Mouse (Mus musculus) v-Abl transformed pro-B cells (cell line): ENCODE data around the gene Pa2g4.
"Not testable (repeated sequence)": the region's sequence is repeated elsewhere in the genome, so short reads cannot be mapped to it uniquely, and the experiment has no call there.

Experiments
- in situ Hi-C, 2 experiments: fragments of 400-800 bp; cut with MboI; formaldehyde crosslinking; loops; one replicate each; pipeline ENCODE4 v1.15.1; 2025; ENCODE audit not compliant: unreplicated experiment in 2 of 2

Gene Pa2g4

DNA sequence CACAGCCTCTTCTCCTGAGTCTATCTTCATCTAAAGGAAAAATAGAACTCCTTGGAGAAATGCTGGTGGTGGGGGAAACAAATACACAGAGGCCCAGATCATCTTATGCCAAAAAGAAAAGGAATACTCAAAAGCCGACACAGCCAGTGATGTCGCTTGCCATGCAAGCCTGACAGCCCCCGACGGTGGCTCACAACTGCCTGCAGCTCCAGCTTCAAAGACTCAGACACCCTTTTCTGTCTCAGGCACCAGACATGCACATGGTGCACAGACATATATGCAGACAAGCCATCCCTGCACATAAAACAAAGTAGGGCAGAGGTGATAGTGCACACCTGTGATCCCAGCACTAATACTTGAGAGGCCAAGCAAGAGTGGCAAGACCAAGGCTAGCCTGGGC, 13.9 kb upstream of the Pa2g4 start:
- in situ Hi-C loops: no loop called here

DNA sequence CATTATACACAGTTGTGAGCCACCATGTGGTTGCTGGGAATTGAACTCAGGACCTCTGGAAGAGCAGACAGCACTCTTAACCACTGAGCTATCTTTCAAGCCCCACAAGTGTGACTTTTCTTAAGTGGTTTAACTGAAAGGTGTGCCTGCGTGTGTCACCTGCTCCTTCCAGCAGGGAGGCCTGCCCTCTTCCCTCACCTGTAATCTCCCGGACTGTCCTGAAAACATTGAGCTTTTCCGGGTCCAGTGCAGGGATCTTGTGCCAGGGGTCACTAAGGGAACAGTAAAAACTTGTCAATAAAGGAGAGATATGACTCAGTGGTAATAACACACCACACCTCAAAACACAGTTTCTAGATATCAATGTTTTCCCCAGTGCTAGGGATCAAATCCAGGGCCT, 13.5 kb upstream of the Pa2g4 start:
- in situ Hi-C loops: no loop called here

DNA sequence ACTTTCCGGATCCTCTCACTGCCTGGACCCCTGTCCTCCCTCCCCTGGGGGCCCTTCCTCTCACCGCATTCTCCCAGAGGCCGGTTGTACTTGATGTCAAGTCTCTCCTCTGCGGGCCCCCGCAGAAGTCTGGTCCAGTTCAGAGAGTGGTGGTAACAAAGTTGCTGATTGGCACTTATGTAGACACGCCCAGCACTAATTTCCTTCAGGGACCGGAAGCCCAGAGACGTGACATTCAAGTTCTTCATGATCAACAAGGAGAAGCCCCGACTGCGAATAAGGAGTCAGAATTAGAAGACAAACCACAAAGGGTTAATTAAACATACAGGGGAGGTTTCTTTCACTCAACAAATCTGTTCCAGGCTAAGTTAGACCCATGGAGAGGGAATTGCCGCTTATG, 12.5 kb upstream of the Pa2g4 start:
- in situ Hi-C loops: no loop called here

DNA sequence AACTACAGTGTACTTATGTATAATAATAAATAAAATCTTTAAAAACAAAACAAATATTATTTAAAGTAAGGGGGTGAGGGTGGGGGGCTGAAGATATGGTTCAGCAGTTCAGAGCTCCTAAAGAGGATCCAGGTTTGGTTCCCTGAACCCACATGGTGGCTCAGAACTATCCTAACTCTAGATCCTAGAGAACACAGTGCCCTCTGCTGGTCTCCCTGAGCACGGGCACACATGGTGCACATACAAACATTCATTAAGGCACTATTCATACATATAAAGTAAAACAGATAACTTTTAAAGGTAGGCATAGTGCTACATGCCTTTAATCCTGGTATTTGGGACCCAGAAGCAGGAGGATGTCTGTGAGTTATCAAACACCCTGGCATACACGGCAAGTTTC, 9.3 kb upstream of the Pa2g4 start:
- in situ Hi-C loops: no loop called here

DNA sequence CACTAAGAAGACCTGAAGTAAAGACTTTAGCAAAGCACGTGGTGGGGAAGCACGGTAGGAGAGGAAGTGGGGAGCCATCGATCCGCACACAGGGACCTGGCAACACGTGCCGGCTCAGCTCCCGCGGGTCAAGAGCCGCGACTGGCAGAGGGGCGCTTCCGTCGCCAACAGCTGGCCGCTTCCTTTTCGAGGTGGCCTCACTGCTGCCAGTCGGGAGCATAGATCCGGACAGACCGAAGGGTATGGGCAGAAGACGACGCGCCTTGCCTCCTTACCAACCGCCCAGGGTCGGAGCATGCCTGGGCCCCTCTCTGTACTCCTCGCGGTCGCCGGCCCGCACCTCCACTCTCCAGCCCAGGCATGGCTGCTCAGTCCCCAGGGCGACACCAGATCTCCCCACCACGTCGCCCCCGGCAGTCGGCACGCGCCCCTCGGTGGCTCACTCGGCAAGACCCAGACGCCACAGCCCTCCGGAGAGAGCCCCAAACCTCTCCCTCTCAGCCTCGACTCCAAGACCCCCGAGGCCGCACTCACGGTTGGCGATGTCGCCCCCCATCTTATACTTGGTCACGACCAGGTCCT, 490 bp downstream of the Pa2g4 start:
- in situ Hi-C loops: no loop called here

DNA sequence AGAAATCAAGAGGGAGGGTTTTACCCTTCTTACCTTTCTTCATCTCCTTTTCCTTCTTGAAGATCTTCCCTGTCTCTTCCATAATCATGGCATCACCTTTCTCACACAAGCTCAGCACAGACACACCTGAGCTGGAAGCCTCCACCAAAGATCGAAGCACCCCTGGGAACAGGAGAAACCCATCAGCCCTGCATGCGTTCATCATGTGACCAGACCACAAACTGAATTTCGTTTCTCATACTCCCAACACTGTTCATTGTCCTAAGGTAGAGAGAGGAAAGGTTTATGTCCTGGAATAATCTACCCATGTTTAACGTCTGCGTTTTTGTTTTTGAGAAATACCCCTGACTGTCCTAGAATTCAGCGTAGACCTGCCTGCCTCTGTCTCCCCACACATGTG, 2.2 kb downstream of the Pa2g4 start:
- in situ Hi-C loops: loop anchor here (5.0 kb wide), 2 partner anchors 39 to 44 kb away; no protein-coding TSS in a partner anchor

DNA sequence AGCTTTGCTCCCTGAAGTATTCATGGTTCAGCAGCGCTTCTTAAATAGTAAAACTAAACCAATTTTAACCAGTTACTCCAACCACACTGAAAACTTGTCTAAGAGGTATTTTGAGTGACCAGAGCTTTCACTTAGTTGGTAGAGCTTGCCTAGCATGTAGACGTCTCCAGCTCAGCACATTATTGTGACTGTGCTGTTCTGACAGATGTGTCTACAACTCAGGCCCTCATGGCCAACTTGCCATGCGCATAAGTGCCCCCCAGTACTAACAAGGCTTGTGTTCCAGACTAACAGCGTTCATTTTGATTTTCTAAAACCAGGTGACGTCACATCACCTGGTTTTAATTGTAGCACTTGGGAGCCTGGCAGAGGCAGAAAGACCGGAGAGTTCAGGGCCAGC, 8.8 kb downstream of the Pa2g4 start:
- in situ Hi-C loops: no loop called here

DNA sequence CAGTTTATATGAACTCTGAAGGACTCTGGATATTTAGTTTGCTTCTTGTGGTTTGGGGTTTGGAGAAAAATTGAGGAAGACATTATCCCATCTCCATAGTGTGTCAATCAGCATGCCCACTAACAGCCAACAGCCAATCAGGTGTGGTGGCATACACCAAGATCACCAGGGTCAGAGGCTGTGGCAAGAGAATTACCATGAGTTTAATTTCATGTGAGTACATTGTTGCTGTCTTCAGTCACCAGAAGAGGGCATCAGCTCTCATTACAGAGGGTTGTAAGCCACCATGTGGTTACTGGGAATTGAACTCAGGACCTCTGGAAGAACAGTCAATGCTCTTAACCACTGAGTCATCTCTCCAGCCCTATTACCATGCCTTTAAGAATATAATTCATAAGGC, 9.5 kb downstream of the Pa2g4 start:
- in situ Hi-C loops: no loop called here

DNA sequence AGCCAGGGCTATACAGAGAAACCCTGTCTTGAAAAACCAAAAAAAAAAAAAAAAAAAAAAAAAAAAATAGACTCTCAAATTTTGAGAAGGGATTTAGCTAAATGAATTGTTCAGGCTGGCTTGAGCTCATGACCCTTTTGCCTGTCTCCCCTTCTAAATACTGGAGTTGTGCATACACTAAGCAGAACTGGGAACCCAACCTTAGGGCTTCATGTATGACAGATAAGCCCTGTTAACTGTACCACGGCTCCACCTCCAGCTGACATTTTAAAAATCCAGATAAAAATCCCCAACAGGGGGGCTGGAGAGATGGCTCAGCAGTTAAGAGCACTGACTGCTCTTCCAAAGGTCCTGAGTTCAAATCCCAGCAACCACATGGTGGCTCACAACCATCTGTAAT, 10.2 kb downstream of the Pa2g4 start:
- in situ Hi-C loops: not testable (repeated sequence)

DNA sequence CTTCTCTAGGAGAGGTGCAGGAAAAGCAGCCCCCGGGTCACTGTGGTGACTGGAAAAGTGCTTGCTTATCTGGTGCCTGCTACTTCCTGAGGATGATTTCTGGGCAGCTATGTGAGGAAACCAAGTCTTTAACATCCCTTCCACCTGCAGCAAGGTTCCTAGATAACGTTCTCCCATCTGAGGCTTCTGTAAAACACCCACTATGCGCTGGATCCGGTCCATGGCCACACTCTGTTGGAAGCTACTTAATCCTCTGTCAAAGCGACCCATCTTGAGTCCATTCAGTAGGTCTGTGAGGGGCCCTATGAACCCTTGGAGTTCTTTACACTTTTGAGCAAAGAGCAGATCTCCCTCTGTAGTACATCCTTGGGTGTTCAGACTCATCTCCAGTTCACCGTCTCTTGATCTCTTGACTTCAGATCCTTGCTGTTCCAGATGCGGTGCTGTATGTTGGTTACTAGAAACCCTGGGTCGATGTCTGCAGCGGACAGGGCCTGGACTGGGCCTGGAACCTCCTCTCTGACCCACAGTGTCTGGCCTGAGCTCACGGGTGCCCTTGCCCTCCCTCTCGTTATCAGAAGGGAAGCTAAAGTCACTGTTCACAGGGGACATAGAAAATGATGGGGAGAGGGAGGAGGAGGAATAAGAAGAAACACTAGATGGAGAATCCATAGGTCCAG, 15.5 kb downstream of the Pa2g4 start:
- in situ Hi-C loops: loop anchor here in 1 of 2 experiments (5.0 kb wide), 1 partner anchor 122 kb away; the partner anchor contains the start of gene Suox

DNA sequence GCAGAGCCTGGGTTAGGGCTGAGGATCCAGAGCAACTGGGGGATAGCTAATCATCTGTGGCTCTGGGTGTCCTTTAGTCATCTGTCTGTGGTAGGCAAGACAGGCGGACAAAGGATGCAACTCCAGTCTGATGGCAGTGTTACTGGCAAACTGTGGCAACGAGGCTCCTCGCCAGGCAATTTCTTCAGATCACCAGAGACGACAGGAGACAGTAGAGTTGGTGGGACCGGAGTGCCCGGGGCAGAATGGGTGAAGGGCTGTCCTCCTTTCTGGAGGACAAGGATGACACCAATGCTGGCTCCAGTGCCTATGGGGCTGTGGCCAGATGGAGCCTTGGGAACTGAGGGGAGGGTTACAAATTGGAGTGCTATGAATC, 16.1 kb downstream of the Pa2g4 start:
- in situ Hi-C loops: loop anchor here (5.0 to 10.0 kb wide), 5 partner anchors 123 to 215 kb away; partner anchors contain the start of genes Cs (in 2 of the 2), Suox (in 2 of the 2) and Coq10a (in 1 of the 2)

DNA sequence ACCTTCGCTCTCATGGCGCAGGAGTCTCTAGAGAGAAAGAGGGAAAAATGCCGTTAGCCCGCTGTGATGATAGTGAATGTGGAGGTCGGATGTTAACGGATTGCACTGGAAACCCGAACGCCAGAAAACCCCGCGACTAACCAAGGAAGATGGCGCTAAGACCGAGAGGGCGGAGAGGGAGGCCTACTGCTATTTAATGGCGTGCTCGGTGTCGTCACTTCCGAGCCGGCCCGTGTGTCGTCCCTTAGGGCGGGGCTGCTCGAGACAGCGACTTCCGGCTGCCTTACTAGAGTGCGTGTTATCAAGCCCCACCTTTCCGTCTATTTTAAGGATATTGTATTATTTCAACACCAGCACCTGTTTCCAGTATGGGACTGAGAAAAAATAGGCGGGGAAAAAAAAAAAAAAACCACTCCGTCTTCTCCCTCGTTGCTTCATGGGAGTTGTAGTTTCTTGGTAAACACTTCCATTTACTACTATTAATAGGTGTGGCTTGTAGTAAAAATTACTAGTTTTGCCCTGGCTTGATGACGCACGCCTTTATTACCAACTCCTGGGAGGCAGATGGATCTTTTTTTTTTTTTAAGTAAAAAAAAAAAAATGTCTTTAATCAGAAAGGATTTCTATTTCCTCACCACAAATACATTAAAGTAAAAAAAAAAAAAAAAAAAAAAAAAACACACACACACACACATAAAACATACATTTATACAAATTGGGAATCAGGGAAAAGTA, 16.7 kb downstream of the Pa2g4 start, which contains the start of gene Rpl41:
Rpl41 (minus strand) TSS at position 359 of the 735 bp plus-strand sequence.
- in situ Hi-C loops: loop anchor here (5.0 to 10.0 kb wide), 4 partner anchors 126 to 214 kb away; partner anchors contain the start of genes Cs (in 2 of the 2), Coq10a (in 1 of the 2) and Suox (in 1 of the 2)

DNA sequence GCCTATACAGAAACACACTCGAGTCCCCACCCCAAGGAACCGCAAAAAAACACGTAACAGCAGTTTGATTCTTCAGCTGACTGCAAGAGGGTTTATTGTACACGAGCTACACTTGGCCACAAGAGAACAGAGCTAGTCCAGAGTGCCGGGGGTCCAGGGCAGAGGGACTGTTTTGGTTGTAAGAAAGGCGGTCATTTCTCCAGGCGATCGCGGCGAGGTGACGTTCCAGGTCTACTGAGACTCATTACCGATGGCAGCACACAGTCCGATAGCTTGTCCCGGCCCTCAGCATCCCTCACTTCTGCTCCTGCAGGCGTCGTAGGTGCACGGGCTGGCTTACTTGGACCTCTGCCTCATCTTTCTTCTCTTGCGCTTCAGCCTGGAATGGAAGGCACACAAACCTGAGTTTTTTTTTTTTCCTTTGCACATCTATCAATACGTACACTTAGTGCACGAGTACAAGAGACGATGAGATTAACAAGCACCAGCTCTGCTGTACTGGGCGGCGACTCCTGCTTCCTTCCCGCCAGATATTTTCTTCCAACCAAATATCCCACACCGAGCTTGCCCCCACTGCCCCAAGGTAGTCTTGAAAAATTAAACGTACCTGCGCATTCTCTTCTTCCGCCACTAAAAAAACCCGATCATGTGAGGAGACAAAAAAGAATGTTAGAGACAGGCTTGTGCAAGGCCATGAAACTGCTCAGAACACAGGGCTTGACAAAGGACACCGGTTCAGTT, 17.6 kb downstream of the Pa2g4 start:
- in situ Hi-C loops: loop anchor here (5.0 to 10.0 kb wide), 4 partner anchors 127 to 213 kb away; partner anchors contain the start of genes Cs (in 2 of the 2), Coq10a (in 1 of the 2) and Suox (in 1 of the 2)

DNA sequence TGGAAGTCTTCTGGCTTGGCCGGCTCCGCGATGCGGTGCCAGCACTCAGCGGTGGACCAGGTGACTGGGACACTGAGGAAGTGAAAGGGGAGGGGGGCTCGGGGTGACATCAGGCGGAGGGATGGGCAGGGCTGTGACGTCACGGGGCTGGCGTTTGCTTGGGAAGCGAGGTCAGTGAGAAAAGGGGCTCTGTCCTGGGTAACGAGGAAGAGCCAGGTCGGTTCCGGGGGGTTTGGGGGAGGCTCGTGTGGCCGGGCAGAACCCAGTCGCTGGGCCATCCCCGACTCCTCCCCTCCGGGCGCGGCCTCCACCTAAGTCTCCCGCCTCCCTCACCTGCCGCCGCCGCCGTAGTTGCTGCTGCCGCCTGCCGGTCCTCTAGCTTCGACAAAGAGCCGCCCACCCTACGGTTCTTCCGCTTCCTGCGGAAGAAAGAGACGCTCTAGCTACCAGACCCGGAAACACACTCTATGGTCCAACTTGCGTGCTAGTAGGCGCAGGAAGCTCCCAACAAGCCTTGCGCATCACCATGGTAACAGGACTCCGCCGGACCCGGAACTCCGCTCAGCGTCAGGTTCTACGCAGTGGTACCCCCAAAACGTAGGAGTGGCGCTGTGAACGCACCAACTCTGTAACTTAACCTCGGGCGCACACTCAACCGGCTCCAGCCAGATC, 18.3 kb downstream of the Pa2g4 start, which contains the start of gene Zc3h10:
Zc3h10 (minus strand) TSS at position 414 of the 672 bp plus-strand sequence.
- in situ Hi-C loops: loop anchor here (5.0 to 10.0 kb wide), 4 partner anchors 127 to 213 kb away; partner anchors contain the start of genes Cs (in 2 of the 2), Coq10a (in 1 of the 2) and Suox (in 1 of the 2)

DNA sequence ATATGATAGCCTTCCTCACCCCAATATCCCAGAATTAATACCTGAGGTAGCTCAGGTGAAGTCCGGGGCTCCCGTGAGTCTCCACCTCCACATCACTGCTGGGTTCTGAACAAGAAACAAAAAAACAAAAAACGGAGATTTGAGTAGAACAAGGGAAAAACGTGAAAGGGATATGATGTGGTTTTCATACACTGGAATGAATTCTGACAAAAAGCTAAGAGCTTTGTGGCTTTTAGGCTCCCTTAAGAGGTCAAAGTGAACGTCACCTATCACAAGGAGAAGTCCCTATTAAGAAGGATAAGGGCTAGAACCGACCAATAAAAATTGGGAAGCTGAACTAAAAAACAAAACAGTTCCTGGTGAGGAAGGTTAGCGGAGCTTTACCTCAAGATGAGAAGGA, 19.0 kb downstream of the Pa2g4 start:
- in situ Hi-C loops: loop anchor here (5.0 to 10.0 kb wide), 4 partner anchors 128 to 212 kb away; partner anchors contain the start of genes Cs (in 2 of the 2), Coq10a (in 1 of the 2) and Suox (in 1 of the 2)

DNA sequence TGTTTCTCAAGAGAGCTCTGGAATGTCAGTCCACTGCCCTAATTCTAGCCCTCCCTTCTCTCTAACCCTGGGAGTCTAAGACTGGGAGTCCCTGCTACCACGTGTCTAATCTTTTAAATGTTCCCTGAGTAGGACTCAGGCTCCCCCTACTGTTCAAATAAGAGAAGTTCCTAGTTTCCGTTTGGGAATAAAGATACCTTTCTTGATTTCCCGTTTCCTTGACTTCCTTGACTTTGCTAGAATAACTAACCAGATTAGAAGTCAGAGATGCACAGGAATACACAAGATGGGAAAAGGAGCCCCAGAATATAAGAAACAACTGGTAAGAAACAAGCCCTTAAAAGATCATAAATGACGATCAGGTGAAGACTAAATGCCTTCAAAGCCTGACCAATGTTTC, 19.4 kb downstream of the Pa2g4 start:
- in situ Hi-C loops: loop anchor here (5.0 to 10.0 kb wide), 4 partner anchors 128 to 212 kb away; partner anchors contain the start of genes Cs (in 2 of the 2), Coq10a (in 1 of the 2) and Suox (in 1 of the 2)

DNA sequence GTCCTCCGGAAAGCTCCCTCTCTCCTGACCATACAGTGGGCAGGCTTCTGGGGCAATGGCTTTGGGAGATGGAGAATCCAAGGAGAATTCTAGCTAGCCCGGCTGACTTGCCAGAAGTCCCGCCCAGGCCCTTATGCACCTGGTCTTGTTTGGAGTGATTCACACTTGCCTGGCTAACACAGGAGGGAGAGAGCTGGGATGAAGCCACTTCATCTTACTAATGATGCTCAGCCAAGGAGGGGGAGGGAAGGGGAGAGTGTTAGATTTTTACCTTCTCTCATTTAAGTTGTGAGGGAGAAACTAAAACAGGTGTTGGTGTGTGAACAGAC, 20.3 kb downstream of the Pa2g4 start:
- in situ Hi-C loops: loop anchor here (5.0 to 10.0 kb wide), 4 partner anchors 129 to 211 kb away; partner anchors contain the start of genes Cs (in 2 of the 2), Coq10a (in 1 of the 2) and Suox (in 1 of the 2)

DNA sequence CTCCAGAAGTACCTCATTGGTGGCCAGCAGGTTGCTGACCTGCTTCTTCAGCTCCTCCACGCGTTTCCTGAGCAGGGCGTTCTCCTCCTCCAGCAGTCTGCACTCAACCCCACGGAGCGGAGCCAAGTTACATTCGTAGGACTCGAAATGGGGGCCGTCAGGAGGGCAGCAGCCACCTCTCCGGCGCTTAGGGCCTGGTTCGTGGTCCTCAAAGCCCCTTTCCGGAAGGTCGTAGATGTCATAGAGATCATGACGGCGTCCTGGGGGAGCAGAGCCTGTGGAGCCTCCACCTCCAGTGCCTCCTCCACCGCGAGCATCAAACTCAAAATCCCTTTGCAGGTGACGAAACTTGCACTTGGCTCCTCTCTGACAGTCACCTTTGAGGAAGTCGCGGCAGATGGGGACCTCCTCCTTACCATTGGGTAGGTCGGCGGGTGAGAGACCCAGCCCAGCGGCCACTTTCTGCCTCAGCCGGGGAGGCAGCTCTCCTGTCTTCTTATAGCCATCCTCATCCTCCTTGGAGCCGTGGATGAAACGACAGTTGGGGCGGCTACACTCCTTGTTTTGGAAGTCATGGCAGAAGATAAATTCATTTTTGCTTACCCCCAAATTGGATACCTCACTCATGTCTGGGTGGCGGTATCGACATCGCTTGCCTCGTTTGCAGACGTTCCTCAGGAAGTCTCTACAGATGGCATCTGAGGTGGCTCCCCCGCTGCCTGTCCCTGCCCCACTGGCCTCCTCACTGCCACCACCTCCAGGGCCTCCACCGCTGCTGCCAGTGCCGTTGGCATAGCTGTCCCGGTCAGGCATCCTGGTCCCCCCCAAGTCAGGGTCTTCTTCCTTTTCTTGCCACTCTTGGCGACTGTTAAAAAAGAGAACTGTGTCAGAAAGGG, 20.9 kb downstream of the Pa2g4 start:
- in situ Hi-C loops: loop anchor here (5.0 to 10.0 kb wide), 4 partner anchors 130 to 210 kb away; partner anchors contain the start of genes Cs (in 2 of the 2), Coq10a (in 1 of the 2) and Suox (in 1 of the 2)
